8 mouse cellular contexts compared by ENCODE assay signal in the genomic region with DNA sequence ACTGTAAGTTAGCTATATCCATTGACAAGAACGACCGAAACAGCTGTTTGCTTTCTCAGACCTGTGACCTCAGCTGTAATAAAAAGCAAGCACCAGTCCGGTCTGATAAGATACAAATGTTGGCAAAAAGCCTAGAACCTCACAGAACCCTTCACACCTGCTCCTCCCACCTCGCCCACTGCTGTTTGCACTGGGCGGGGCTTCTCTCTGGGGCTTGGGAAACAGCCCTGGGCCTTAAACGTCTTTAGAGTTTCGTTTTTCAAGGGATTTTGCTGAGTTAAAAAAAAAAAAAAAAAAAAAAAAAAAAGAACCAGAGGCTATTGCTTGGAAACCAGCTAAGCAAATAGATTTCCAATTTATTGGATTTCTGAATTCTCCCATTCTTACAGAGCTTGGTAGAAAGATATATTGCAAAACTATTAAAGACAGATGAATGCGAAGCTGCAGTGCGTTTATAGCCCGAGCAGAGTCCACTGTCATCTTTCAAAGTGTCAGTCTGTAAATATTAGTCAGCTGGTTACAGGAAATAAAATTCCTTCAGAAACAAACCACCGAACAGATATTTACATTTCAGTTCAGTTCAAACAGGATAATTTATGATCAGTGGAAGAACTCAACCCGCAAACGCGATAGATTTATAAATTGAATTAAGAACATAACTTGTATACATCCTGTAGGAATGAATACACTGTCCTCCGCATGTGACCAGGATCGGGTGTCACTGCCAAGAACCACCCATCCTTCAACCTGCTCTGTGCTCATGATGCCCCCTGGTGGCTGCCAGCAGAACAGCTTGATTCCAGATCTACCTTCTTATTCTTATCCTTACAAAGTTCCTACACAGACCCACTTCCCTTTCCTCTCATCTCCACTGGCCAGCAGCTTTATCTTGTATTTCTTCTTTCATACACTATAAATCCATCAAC. TPM values are rescaled to one million over a fixed set of nuclear protein-coding genes. Genes with fewer than 3 reads are reported as not detected.
DNase-seq lines count a peak whose midpoint lies in the region; ATAC-seq and TF ChIP-seq lines count a peak whose summit lies in the region.

No protein-coding gene starts in this region.

- no peak overlapping the region for H3K27ac ChIP-seq in forebrain, postnatal 0 days (ENCODE audit: low read depth, low read length)
- peak overlapping the region; percentile 44; the same call in 1 of the 2 replicates for H3K27ac ChIP-seq in layer of hippocampus, adult 2 months
- no peak overlapping the region for H3K27ac ChIP-seq in lung, embryonic 14.5 days (ENCODE audit: low read depth)

- H3K36me3 ChIP-seq in forebrain, postnatal 0 days (ENCODE audit: insufficient read depth), result no peaks in the 10 kb centered on the region
- H3K36me3 ChIP-seq in lung, embryonic 14.5 days (ENCODE audit: insufficient read depth), result no peaks in the 10 kb centered on the region

- peak; percentile 79 for DNase-seq in MEL-GATA-1-ER (ENCODE audit: extremely low read depth, low read depth)
- peak; percentile 87 for DNase-seq in cerebellum, adult 8-10 months
- DNase-seq in forebrain, postnatal 0 days, result peak; percentile 87
- peak; percentile 91 for DNase-seq in heart, postnatal 4 days
- peak; percentile 84 to 89 for DNase-seq in layer of hippocampus, adult 2 months (ENCODE audit: low spot score in 2 of 2)
- peak; percentile 91 for DNase-seq in lung, embryonic 14.5 days
- peak; percentile 73 for DNase-seq in testis, postnatal 14 days (ENCODE audit: low spot score)

- peak overlapping the region; percentile 29 for H3K4me2 ChIP-seq in forebrain, postnatal 0 days (ENCODE audit: low read depth)
- peak overlapping the region; percentile 50 for H3K4me2 ChIP-seq in lung, embryonic 14.5 days

- peak overlapping the region; percentile 13; the same call in 1 of the 2 replicates for H3K4me3 ChIP-seq in forebrain, postnatal 0 days (ENCODE audit: low read depth, low read length)
- H3K4me3 ChIP-seq in layer of hippocampus, adult 2 months, result peak overlapping the region; percentile 46
- peak overlapping the region; percentile 2; the same call in 1 of the 2 replicates for H3K4me3 ChIP-seq in lung, embryonic 14.5 days (ENCODE audit: low read depth, low read length)

- H3K4me1 ChIP-seq in forebrain, postnatal 0 days (ENCODE audit: insufficient read depth), result no peaks in the 10 kb centered on the region
- peaks cover 3% of the 10 kb centered on the region; the same call in 1 of the 2 replicates for H3K4me1 ChIP-seq in lung, embryonic 14.5 days (ENCODE audit: insufficient read depth)

- H3K27me3 ChIP-seq in forebrain, postnatal 0 days (ENCODE audit: insufficient read depth, low read length), result no peaks in the 10 kb centered on the region
- no peaks in the 10 kb centered on the region for H3K27me3 ChIP-seq in lung, embryonic 14.5 days (ENCODE audit: insufficient read depth, low read length)

- WGBS in forebrain, postnatal 0 days, result 24% methylated on average over 16 of the region's 16 CpGs
- 5% methylated on average over 16 of the region's 16 CpGs for WGBS in lung, embryonic 14.5 days

- H3K9me3 ChIP-seq in forebrain, postnatal 0 days (ENCODE audit: low read length), result no peaks in the 10 kb centered on the region
- H3K9me3 ChIP-seq in lung, embryonic 14.5 days (ENCODE audit: low read depth, low read length), result no peaks in the 10 kb centered on the region

- TF ChIP-seq CTCF in forebrain, postnatal 0 days (IDR thresholded peaks at IDR 0.05; ENCODE audit: low read depth), result peak; percentile 97
- TF ChIP-seq CTCF in layer of hippocampus, adult 2 months (conservative IDR thresholded peaks at IDR 0.05), result peak; percentile 99
- peak; percentile 98 for TF ChIP-seq CTCF in lung, embryonic 14.5 days (IDR thresholded peaks at IDR 0.05; ENCODE audit: low read depth)

- no peak overlapping the region for H3K9ac ChIP-seq in forebrain, postnatal 0 days
- no peak overlapping the region for H3K9ac ChIP-seq in lung, embryonic 14.5 days

- ATAC-seq in forebrain, postnatal 0 days, result peak; percentile 70
- ATAC-seq in lung, embryonic 14.5 days (ENCODE audit: insufficient read depth), result peak; percentile 84
- peak; percentile 83 for ATAC-seq in neutrophil, adult 5-6 weeks (ENCODE audit: extremely low read depth, insufficient number of reproducible peaks, low FRiP score, poor library complexity, severe bottlenecking)

RNA-seq across cellular contexts. Expression of gene Mansc1, which starts 17.3 kb away (rescaled TPM):
- total RNA-seq in forebrain, postnatal 0 days (2014; rRNA removed), result 1.2 and 2.8 TPM in 2 replicates
- 1.4 and 1.9 TPM in 2 replicates for polyA plus RNA-seq in forebrain, postnatal 0 days (2015; fragmentation: Nextera tagmentation; extraction: Ambion mirVana)
- 1 to 10 TPM; 8.4 to 9.7 TPM for total RNA-seq in heart, postnatal 4 days (2021)
- total RNA-seq in layer of hippocampus, adult 2 months (2021), result 1 to 10 TPM; 9.1 TPM
- polyA plus RNA-seq in lung, embryonic 14.5 days (2014; fragmentation: Nextera tagmentation; extraction: Ambion mirVana), result 5.8 and 5.9 TPM in 2 replicates
- 0.12 TPM in 1 of 2 replicates, not detected in the other for total RNA-seq in neutrophil, adult 5-6 weeks (2017)

RNA-seq across cellular contexts. Expression of gene Borcs5, which starts 24.3 kb away (rescaled TPM):
- total RNA-seq in forebrain, postnatal 0 days (2014; rRNA removed), result 37.4 and 41.2 TPM in 2 replicates
- polyA plus RNA-seq in forebrain, postnatal 0 days (2015; fragmentation: Nextera tagmentation; extraction: Ambion mirVana), result 42.6 and 44.2 TPM in 2 replicates
- total RNA-seq in heart, postnatal 4 days (2021), result 10 to 100 TPM; 10.8 to 11.0 TPM
- total RNA-seq in layer of hippocampus, adult 2 months (2021), result 10 to 100 TPM; 36.3 to 40.7 TPM
- polyA plus RNA-seq in lung, embryonic 14.5 days (2014; fragmentation: Nextera tagmentation; extraction: Ambion mirVana), result 13.9 and 14.6 TPM in 2 replicates
- total RNA-seq in neutrophil, adult 5-6 weeks (2017), result 7.4 and 8.8 TPM in 2 replicates

RNA-seq across cellular contexts. Expression of gene Lrp6, which starts 48.2 kb away (rescaled TPM):
- total RNA-seq in forebrain, postnatal 0 days (2014; rRNA removed), result 29.9 and 41.3 TPM in 2 replicates
- 12.3 and 14.7 TPM in 2 replicates for polyA plus RNA-seq in forebrain, postnatal 0 days (2015; fragmentation: Nextera tagmentation; extraction: Ambion mirVana)
- 10 to 100 TPM; 48.6 to 50.9 TPM for total RNA-seq in heart, postnatal 4 days (2021)
- 10 to 100 TPM; 49.2 to 54.5 TPM for total RNA-seq in layer of hippocampus, adult 2 months (2021)
- polyA plus RNA-seq in lung, embryonic 14.5 days (2014; fragmentation: Nextera tagmentation; extraction: Ambion mirVana), result 34.0 and 35.8 TPM in 2 replicates
- 36.7 and 37.5 TPM in 2 replicates for total RNA-seq in neutrophil, adult 5-6 weeks (2017)
